Mouse (Mus musculus) E14TG2a.4 (cell line): ENCODE results near the gene Mfap1b.
"Not testable (repeated sequence)": the region's sequence is repeated elsewhere in the genome, so short reads cannot be mapped to it uniquely, and the experiment has no call there.

Experiments
- CTCF ChIP-seq: conservative IDR thresholded peaks from 2 replicates; pipeline ENCODE4 v1.5.1; 2014; ENCODE audit warnings: low read length
- NANOG ChIP-seq: IDR thresholded peaks from 2 replicates; pipeline ENCODE4 v1.6.1; 2014; ENCODE audit warnings: borderline replicate concordance, low read length, mixed read lengths
- POU5F1 ChIP-seq: IDR thresholded peaks from 2 replicates; pipeline ENCODE4 v1.6.1; 2014; ENCODE audit warnings: low read length, borderline replicate concordance

DNA sequence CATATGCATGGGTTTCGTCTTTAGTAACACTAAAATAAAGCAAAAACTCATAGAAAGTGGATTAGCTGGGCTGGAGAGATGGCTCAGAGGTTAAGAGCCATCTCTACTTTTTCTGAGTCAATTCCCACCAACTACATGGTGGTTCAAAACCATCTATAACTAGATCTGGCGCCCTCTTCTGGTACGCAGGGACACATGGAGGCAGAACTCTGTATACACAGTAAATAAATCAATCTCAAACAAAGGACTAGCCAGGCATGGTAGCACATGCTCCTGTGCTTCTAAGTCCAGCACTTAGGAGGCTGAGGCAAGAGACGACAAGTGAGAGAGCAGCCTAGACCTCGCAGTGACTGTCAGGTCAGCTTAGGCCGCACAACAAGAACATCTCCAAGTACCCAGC lies 27.7 kb upstream of the Mfap1b start:
- not testable (repeated sequence) for TF ChIP-seq CTCF, POU5F1, NANOG
